ENCODE assay signal across 11 mouse cellular contexts in the genomic region with DNA sequence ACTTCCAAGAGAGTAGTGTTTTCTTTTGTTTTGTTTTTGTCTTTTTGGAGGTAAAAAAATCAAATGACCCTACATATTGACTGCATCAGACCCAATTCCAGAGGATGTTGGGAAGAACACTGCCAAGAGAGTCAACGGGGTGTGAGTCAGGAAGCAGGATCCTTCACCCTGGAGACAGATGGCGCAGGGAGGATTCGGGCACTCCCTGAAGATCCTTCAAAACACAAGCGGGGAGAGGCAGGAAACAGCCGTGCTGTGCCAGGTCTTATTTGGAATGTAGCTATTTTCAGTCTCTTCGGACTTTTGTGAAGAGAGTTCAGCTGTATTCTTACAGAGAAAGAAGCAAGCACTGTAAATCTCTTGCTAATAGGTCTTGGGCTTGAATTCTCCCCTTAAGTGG.
DNase-seq lines count a peak whose midpoint lies in the region; ATAC-seq lines count a peak whose summit lies in the region.
"Had no signal": no experiment of that assay in that cellular context is flagged by ENCODE, and none has a peak within 500 bp of the region (broad histone marks: within the 10 kb centered on the region; RNA-seq: fewer than 3 reads in every experiment).

No protein-coding gene starts in this region.

- no peak overlapping the region for H3K4me3 ChIP-seq in stomach, embryonic 15.5 days (replicated peaks)
- H3K4me3 ChIP-seq: embryonic facial prominence, embryonic 13.5 days; limb, embryonic 15.5 days had no signal

- H3K27me3 ChIP-seq in stomach, embryonic 15.5 days (replicated peaks): no peaks in the 10 kb centered on the region
- H3K27me3 ChIP-seq: embryonic facial prominence, embryonic 13.5 days; limb, embryonic 15.5 days had no signal

- H3K36me3 ChIP-seq in stomach, embryonic 15.5 days: no peaks in the 10 kb centered on the region
- H3K36me3 ChIP-seq: G1E; limb, embryonic 15.5 days had no signal

- H3K9ac ChIP-seq in stomach, embryonic 15.5 days: no peak overlapping the region
- H3K9ac ChIP-seq: embryonic facial prominence, embryonic 13.5 days; limb, embryonic 15.5 days had no signal

- no peaks in the 10 kb centered on the region for H3K9me3 ChIP-seq in stomach, embryonic 15.5 days
- H3K9me3 ChIP-seq: embryonic facial prominence, embryonic 13.5 days; G1E; limb, embryonic 15.5 days had no signal

- H3K4me1 ChIP-seq in stomach, embryonic 15.5 days: peaks cover 4% of the 10 kb centered on the region; the same call in 1 of the 2 replicates

- 31% methylated on average over 6 of the region's 6 CpGs for WGBS in stomach, embryonic 15.5 days

- peak overlapping the region; percentile 27 for H3K27ac ChIP-seq in stomach, embryonic 15.5 days
- H3K27ac ChIP-seq: embryonic facial prominence, embryonic 13.5 days; limb, embryonic 15.5 days had no signal

- peak; percentile 5 for DNase-seq in right cerebral cortex, adult 18-20 months
- DNase-seq in right cerebral cortex, postnatal 4 days: no peak
- peak; percentile 20 to 47 for DNase-seq in gastrocnemius, adult 8-10 months (ENCODE audit: low spot score in 2 of 2)
- DNase-seq in kidney, adult 8-10 months: peak; percentile 48 to 62
- no peak for DNase-seq in layer of hippocampus, postnatal 10 days (ENCODE audit: low spot score in 2 of 2)
- no peak for DNase-seq in left cerebral cortex, adult 11 months (ENCODE audit: low spot score)
- no peak for DNase-seq in layer of hippocampus, adult 18-20 months (ENCODE audit: low spot score in 2 of 2)

- no peak overlapping the region; the same call in 1 of the 2 replicates for H3K4me2 ChIP-seq in stomach, embryonic 15.5 days
- H3K4me2 ChIP-seq: embryonic facial prominence, embryonic 13.5 days; limb, embryonic 15.5 days had no signal

- peak; percentile 66; the same call in 1 of the 2 replicates for ATAC-seq in stomach, embryonic 15.5 days (ENCODE audit: insufficient read depth, low FRiP score, low read depth)

Comparison
In these comparisons a context has a peak if more than half of its experiments do, and no peak if none do; other contexts are left out.
1. DNase-seq: peak in right cerebral cortex, adult 18-20 months (single experiment), gastrocnemius, adult 8-10 months (2 of 2) and kidney, adult 8-10 months (2 of 2); none in right cerebral cortex, postnatal 4 days (single experiment), layer of hippocampus, postnatal 10 days (0 of 2), left cerebral cortex, adult 11 months (single experiment) and layer of hippocampus, adult 18-20 months (0 of 2).